Mouse (Mus musculus): ENCODE measurements around the gene Dleu7.

Gene Dleu7

GRCm38 (mm10) chr14:62282974-62283373 lies 9.9 kb downstream of the Dleu7 start:
- DNase-seq (ENCODE audit: low spot score), result no peak

DNA sequence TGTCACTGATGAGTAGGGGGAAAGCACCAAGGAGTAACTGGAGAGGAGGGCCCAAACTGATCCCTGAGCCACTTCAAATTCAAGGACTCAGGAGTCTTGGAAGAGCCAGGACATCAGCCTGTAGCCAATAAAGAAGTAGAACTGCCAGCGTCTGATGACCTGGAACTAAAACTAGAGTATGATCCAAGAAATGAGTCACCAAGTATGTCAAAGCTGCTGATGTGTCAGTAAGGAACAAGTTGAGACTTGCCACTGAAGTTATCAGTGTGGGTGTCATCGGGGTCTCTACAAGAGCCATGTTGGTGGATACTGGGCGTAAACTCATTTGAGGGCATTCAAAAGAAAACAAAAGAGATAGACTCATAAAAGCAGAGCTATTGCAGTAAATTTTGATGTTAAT lies 19.2 kb downstream of the Dleu7 start:
- no peak for DNase-seq (ENCODE audit: low spot score)

- DNase-seq (ENCODE audit: low spot score), result no peak
Observed at GRCm38 (mm10) chr14:62270698-62271396, 22.0 kb downstream of the Dleu7 start.

GRCm38 (mm10) chr14:62258978-62259536 lies 33.8 kb downstream of the Dleu7 start:
- DNase-seq (ENCODE audit: low spot score), result no peak

DNA sequence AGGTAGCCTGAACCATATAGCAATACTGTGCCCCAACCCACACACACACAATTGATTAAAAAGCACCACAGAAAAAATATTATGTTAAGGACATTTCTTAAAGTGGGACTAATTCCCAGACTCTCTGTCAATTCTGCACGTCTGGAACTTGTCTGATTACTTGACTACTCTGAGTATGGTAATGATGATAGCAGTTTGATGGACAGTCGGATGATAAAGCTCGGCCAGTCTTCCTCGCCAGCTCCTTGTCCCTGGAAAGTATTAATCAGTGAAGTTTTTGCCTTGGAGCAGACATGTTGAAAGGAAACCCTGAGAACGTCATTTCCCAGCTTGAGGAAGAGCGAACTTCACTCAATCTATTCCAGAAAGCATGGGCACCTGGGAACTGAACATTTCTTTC lies 34.7 kb downstream of the Dleu7 start:
- no peak for DNase-seq (ENCODE audit: low spot score)

GRCm38 (mm10) chr14:62256066-62256465 lies 36.8 kb downstream of the Dleu7 start:
- DNase-seq (ENCODE audit: low spot score), result no peak

DNA sequence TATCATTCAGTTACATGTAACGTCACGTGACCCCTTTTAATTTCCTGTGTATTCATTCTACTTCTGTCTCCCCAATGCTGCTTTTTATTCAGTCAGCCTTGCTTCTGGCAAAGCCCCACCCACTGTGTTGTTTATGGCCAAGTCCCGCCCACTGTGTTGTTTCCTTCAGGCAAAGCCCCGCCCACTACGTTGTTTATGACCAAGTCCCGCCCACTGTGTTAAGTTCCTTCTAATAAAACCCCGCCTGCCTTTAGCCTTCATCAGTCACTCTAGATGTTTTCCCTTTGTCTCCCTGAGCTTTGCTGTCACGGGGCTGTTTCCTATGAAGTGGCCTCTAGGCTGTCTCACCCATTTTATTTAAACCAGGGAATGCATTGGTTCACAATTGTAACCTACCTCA lies 38.5 kb downstream of the Dleu7 start:
- DNase-seq (ENCODE audit: low spot score), result no peak

DNA sequence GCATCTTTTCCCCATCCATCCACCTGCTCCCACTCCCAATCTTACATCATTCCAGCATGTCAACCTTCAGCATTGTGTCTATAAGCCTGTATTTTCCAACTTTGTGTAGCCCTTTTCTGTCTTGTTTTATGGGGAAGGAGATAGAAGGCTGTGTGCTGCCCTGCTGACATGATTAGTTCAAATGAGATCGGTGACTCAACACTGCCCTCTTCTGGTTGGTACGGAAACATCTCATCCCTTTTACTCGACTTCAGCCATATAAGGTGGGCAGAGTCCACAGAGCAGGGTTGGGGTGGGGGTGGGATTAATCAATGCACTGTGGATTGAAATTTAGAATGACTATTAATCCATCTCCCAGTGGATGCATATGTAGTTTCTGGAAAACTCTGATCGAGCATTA lies 40.8 kb downstream of the Dleu7 start:
- no peak for DNase-seq (ENCODE audit: low spot score)

GRCm38 (mm10) chr14:62250046-62250445 lies 42.8 kb downstream of the Dleu7 start:
- no peak for DNase-seq (ENCODE audit: low spot score)

GRCm38 (mm10) chr14:62249251-62249650 lies 43.6 kb downstream of the Dleu7 start:
- DNase-seq (ENCODE audit: low spot score), result no peak

DNA sequence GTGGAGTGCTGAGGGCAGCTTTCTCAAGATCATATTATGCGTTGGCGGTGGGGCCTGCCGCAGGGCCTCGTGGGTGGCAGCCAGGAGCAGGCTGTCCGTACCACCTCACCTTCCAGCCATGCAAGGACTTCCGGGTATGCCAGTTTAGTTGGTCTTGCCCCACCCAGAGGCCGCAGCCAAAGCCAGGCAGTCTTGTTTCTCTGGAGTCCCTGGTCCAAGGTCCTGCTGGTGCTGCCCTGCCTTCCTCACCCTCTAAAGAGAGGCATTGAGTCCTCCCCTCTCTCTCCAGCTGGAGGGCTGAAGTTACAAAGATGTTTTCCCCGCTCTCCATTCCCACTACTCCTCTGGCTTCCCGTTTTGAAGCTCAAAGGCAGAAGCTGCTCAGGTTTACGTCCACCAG lies 44.1 kb downstream of the Dleu7 start:
- DNase-seq (ENCODE audit: low spot score), result no peak

DNA sequence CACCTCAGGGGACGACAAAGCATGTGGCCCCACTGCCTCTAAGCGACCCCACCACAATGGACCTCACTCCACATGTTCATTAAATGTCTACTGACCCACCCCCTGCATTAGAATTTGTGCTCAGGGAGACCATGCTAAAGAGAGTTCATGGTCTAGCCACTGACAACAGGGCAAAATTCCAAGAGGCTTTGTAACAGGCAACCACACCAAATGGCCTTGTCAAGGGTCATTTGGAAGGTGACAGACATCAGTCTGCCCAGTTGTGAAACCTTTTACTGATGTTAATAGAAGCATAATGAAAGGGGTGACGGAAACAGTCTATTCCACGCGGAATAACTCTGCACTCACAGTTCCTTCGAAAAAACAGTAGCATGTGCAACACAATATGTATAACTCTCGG lies 44.5 kb downstream of the Dleu7 start:
- no peak for DNase-seq (ENCODE audit: low spot score)

DNA sequence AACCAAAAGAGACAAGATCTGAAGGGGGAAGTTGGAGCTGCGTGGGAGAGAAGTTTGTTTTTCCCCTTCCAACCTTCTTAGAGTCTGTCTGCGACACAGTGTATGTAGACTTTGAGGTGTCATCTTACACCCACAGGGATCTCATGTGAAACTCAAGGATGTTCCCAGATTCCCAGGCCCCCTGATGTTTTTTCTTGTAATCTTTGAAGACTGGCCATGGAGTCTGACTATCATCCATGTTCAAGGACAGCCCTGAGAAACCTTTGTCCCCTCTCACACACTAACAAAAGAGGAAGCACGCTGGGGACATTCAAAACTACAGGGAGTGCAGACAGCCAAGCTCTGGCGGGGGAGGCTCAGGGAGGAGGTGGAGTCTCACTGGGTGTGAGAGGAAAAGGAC lies 47.3 kb downstream of the Dleu7 start:
- no peak for DNase-seq (ENCODE audit: low spot score)

- DNase-seq (ENCODE audit: low spot score), result no peak
Observed at GRCm38 (mm10) chr14:62243530-62243929, 49.3 kb downstream of the Dleu7 start.

DNA sequence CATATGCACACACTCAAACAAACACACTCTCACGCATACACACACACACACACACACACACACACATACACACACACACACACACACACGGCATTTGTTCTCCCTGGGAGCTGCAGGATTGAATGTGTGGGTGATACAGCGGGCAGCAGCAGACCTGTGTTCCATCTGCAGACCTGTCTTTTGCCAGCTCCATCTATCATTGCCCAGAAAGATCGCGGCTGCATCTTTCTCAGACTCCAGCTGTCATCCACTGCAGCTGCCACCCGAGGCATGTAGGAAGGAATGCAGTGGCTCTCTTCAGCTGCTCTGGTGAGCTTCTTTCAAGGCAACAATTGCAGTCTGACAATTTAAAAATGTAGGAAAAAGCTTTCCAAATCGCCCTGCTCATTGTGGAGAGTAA lies 56.9 kb downstream of the Dleu7 start:
- no peak for DNase-seq (ENCODE audit: low spot score)

- no peak for DNase-seq (ENCODE audit: low spot score)
Observed at GRCm38 (mm10) chr14:62235214-62235613, 57.6 kb downstream of the Dleu7 start.

GRCm38 (mm10) chr14:62230968-62231367 lies 61.9 kb downstream of the Dleu7 start:
- DNase-seq (ENCODE audit: low spot score), result no peak

DNA sequence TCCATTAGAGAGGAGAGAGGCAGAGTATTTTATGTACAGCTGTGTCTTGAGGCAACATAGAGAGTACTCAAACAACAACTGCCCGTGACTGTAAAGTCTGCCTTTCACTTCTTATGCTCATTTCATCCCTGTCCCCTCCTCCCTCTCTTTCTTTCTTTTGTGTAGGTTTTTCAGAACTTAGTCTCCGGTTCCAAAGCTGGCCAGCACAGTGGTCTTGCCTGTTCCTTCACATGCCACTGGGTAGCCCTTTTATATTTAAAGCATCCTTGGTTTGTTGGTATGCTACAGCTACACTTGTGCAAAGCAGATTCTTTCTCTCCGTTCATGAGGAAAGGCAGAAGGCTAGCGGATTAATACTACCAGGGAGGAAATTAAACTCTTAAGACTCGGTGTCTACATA lies 65.7 kb downstream of the Dleu7 start:
- no peak for DNase-seq (ENCODE audit: low spot score)

GRCm38 (mm10) chr14:62226576-62227047 lies 66.2 kb downstream of the Dleu7 start:
- DNase-seq (ENCODE audit: low spot score), result no peak

All from spleen, adult 12 weeks (tissue).